Mouse (Mus musculus): ENCODE data around the gene Kmt2a.
A peak's percentile ranks its signal among the peaks of the same experiment; 100 is the strongest.

Kmt2a gene

GRCm38 (mm10) chr9:44879694-44880271 lies 1.3 kb downstream of the Kmt2a start:
- DNase-seq (ENCODE audit: low spot score), result no peak

DNA sequence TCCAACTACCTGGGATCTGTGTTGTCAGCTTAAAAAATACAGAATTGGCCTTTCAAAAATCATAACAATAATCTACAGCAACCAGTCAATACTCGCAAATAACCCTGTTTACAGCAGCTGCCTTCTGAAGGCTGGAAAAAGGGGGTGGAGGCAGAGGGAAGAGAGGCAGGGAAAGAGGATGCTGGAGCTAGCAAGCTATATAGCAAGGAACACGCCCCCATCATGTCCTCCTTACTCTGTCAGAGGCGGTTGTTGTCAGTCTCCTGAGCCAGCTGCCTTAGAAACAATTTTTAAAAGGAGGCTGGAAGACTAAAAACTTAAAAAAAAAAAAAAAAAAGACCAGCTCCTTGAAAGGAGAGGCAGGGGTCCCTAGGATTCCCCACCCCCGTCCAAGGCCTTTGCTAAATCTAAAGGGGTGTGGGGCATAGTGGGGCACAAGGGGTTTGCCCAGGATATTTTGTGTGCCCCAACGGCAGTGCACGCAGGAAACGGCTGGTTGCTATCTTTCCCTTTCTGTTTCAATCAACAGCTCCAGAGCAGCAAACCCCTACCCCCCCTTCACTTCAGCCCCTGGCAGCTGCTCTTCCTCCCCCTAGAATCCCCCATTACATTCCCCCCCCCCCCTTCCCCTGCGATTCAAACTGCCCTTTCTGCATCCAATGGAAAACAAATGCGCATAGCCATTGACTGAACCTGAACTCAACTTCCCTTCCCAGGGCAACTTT lies 2.2 kb downstream of the Kmt2a start:
- no peak for DNase-seq (ENCODE audit: low spot score)

- no peak for DNase-seq (ENCODE audit: low spot score)
Observed at GRCm38 (mm10) chr9:44877686-44878085, 3.4 kb downstream of the Kmt2a start.

- no peak for DNase-seq (ENCODE audit: low spot score)
Observed at GRCm38 (mm10) chr9:44875476-44875875, 5.6 kb downstream of the Kmt2a start.

DNA sequence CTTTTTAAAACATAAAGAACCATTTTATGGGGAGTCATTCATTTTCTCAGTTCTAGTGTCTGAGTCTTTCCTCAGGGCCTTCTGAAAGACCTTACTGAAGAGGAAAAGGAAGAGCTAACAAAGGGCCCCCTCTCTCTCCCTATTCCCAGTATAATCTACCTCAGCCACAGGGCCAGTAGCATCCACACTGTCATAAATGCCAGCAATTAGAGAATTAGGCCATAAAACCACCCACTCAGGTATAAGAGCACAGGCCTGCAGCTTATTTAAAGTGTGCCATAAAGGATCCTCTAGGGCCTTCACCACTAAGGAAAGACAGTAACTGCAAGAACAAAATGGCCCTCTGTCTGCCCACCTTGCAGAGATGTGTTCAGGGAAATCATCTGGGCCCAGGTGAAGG lies 6.9 kb downstream of the Kmt2a start:
- no peak for DNase-seq (ENCODE audit: low spot score)

GRCm38 (mm10) chr9:44873665-44874064 lies 7.4 kb downstream of the Kmt2a start:
- DNase-seq (ENCODE audit: low spot score), result no peak

DNA sequence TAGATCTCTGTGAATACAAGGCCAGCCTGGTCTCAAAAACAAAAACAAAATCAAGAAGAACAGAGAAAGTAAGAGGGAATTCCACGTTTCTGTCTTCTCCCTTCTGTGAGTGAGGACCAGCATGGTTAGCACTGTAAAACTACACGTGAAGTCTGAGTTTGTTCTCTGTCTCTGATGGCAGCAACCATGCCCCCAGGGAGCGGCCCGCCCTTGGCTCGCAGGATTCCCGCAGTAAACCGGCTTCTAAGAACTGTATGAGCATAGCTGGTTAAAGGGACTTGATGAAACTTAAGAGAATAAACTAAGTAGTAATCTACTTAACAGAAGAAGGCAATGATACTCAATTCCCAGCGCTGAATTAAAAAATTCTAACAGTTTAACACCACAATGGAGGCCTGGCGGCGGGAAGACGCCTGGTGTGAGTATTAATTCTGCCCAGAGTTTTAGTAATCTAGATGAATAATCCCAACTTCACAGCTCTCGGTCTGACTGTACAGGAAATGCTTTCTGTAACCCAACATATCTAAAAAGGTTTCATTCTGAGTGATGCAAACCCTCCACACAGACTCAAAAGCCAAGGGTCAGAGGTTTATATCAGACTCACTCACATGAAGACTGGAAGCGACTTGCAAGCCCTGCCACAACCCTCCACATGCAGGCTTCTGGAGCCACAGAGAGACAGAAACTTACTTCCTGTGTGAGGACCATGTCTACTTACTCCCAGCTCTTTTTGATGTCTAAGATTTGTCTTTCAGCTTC lies 12.6 kb downstream of the Kmt2a start:
- no peak for DNase-seq (ENCODE audit: low spot score)

GRCm38 (mm10) chr9:44867664-44868063 lies 13.4 kb downstream of the Kmt2a start:
- no peak for DNase-seq (ENCODE audit: low spot score)

GRCm38 (mm10) chr9:44866501-44867240 lies 14.4 kb downstream of the Kmt2a start:
- DNase-seq (ENCODE audit: low spot score), result no peak

- DNase-seq (ENCODE audit: low spot score), result no peak
Observed at GRCm38 (mm10) chr9:44861121-44861520, 20.0 kb downstream of the Kmt2a start.

DNA sequence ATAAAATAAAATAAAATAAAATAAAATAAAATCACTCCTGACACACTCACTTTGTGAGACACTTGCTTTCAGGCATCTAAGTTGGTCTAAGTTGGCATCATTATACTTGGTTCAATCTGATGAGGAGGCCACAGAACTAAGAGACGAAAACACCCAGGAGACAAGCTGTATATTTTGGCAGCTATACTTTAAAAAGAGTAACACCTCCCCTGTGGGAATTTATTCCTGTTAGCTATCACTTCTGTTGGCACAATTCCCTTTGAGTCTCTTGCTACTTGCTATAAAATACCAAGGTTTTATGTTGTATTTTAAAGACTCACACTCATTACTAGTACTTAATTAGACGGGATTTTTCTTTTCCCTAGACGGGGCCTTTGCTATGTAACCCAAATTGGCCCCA lies 22.4 kb downstream of the Kmt2a start:
- DNase-seq (ENCODE audit: low spot score), result no peak

DNA sequence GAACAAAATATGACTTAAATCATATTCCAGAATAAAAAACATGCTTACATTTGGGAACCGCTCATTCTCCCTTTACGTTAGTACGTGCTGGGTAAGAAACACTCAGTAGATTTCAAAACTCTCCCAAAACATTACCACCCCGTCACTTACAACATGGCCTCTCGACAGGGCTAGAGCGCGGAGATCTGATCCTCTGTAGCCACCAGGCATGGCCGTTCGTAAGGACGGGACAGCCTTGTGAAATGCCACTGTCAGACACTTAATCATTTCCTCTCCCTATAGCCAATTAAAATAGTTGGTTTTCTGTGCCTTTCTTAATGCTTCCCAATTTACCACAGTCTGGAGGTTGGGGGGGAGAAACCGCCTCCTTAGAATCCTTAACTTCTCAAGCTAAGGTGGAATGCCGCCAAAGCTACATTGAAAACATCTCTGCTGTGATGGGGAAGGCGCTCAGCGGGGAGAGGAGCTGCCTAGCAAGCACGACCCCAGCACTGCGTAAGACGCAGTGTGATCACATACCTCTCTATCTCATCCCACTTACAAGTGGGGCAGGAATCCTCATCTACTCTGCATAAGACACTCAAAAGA lies 23.6 kb downstream of the Kmt2a start:
- no peak for DNase-seq (ENCODE audit: low spot score)

DNA sequence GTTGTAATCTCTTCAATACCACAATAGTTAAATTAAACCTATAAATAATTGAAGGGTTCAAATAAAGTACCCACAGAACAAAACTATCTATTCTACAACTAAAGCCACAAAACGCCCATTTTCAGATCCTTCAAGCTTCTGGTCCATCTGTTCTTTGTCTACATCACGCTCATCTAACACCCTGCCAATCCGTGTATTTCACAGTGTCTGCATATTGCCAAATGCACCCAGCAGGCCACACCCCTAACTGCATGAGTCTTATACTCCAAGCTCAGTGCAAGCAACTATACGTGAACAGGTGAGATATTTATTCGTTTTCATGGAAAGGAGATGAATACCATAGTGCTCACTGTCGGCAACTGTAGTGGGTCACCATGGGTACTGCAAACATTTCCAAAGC lies 25.9 kb downstream of the Kmt2a start:
- no peak for DNase-seq (ENCODE audit: low spot score)

GRCm38 (mm10) chr9:44847446-44847845 lies 33.6 kb downstream of the Kmt2a start:
- DNase-seq (ENCODE audit: low spot score), result no peak

GRCm38 (mm10) chr9:44841241-44841640 lies 39.9 kb downstream of the Kmt2a start:
- DNase-seq (ENCODE audit: low spot score), result no peak

GRCm38 (mm10) chr9:44836439-44836838 lies 44.7 kb downstream of the Kmt2a start:
- DNase-seq (ENCODE audit: low spot score), result peak; percentile 75

DNA sequence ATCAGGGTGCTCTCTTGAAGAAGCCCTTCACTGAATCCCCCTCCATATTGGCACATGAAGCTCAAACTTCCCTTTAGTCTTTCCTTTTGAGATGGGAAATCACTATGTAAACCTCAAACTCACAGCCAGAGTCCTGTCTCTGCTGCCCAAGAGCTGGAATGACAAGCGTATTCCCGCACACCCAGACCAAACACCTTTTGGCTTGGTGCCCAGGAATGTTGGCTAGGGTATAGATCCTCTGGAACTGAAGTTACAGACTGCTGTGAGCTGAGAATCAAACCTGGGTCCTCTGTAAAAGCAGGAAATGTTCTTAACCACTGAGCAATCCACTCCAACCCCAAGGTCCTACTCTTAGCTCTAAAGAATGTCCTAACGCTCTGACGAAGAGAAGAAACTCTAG lies 48.7 kb downstream of the Kmt2a start:
- DNase-seq (ENCODE audit: low spot score), result no peak

DNA sequence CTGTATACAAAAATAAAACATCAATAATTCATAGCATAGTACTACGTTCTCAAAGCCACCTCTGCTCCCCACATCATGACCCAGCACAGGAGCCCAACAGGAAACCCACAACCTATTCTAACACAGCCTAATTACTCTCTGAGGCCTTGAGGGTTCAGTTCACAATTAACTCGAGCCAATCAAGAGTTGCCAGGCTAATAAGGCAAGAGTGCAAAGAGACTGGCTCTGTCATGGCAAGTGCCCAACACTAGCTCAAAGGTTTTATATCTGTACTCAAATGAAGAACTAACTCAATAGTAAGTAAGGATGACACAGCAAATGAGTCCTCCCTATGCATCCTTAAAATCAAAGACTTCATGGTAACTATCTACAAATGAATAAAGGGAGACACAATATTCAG lies 50.6 kb downstream of the Kmt2a start:
- no peak for DNase-seq (ENCODE audit: low spot score)

- no peak for DNase-seq (ENCODE audit: low spot score)
Observed at GRCm38 (mm10) chr9:44828944-44829343, 52.2 kb downstream of the Kmt2a start.

GRCm38 (mm10) chr9:44826660-44827059 lies 54.4 kb downstream of the Kmt2a start:
- no peak for DNase-seq (ENCODE audit: low spot score)

DNA sequence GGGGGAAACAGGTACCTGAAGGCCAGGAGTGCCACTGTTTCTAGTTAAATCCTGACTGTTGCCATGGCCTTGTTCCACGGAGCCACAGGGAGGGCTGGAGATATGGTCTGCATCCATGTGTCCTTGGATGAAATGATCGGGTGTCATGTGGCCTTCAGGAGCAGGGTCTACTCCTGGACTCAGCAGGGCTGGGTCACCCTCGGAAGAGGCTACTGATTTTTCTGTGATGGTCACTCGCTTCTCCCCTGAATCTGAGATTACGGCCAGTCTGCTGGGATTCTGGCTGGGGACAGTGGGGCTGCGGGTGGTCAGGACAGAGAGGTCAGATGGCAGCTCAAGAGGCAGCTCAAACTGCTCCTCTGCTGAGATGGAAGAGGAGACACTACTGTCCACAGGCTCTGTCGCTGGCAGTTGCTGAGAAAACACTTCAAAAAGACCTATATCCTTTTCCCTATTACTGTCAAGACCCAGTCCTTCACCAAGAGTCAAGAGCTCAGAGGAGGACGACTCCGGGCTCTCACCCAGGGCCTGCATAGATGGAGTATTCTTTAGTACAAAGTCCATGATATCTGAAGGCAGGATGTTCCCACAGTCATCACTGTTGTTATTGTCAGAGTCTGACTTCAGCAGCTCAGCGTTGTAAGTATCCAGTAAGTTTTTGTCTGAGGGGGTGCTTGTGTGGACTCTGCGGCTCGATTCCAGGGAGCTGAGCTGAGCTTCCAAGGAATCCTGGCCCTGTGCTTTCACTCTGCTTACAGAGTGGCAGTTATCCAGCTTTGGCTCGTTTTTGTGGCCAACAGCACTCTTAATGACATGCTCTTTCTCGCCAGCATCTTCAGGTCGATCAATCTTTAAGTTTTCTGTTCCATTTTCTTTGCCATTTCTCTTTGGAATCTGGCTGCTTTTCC lies 60.9 kb downstream of the Kmt2a start:
- DNase-seq (ENCODE audit: low spot score), result no peak

Measured in urinary bladder, postnatal 25 days (tissue).